Mouse (Mus musculus): ENCODE data around the gene Cldn5. TPM values are rescaled to one million over a fixed set of nuclear protein-coding genes. Genes with fewer than 3 reads are reported as not detected.

Cldn5 gene
- total RNA-seq, 2 experiments from 2014 or later: 3.3 to 9.9 TPM

- no peak for DNase-seq (ENCODE audit: low spot score)
Observed at GRCm38 (mm10) chr16:18785025-18785424, 8.4 kb downstream of the Cldn5 start.

GRCm38 (mm10) chr16:18785485-18785884 is 8.8 kb downstream of the Cldn5 start:
- no peak for DNase-seq (ENCODE audit: low spot score)

GRCm38 (mm10) chr16:18786652-18787051 is 10.0 kb downstream of the Cldn5 start:
- no peak for DNase-seq (ENCODE audit: low spot score)

GRCm38 (mm10) chr16:18788627-18789406 is 12.2 kb downstream of the Cldn5 start:
- no peak for DNase-seq (ENCODE audit: low spot score)

GRCm38 (mm10) chr16:18795223-18795899 is 18.7 kb downstream of the Cldn5 start:
- no peak for DNase-seq (ENCODE audit: low spot score)

- no peak for DNase-seq (ENCODE audit: low spot score)
Observed at GRCm38 (mm10) chr16:18796645-18797044, 20.0 kb downstream of the Cldn5 start.

- no peak for DNase-seq (ENCODE audit: low spot score)
Observed at GRCm38 (mm10) chr16:18798151-18798550, 21.5 kb downstream of the Cldn5 start.

GRCm38 (mm10) chr16:18798841-18799240 is 22.2 kb downstream of the Cldn5 start:
- DNase-seq (ENCODE audit: low spot score): peak; percentile 39

GRCm38 (mm10) chr16:18805746-18806145 is 29.1 kb downstream of the Cldn5 start:
- no peak for DNase-seq (ENCODE audit: low spot score)

GRCm38 (mm10) chr16:18809001-18809400 is 32.4 kb downstream of the Cldn5 start:
- no peak for DNase-seq (ENCODE audit: low spot score)

GRCm38 (mm10) chr16:18811032-18811431 is 34.4 kb downstream of the Cldn5 start:
- DNase-seq (ENCODE audit: low spot score): no peak

GRCm38 (mm10) chr16:18811468-18812384 is 35.1 kb downstream of the Cldn5 start, which contains the start of the genes Ufd1 and Cdc45:
TSS of gene Ufd1 (plus strand) at chr16:18811779.
TSS of gene Cdc45 (minus strand) at chr16:18811987.
- peak; percentile 92 for DNase-seq (ENCODE audit: low spot score)

- no peak for DNase-seq (ENCODE audit: low spot score)
Observed at GRCm38 (mm10) chr16:18812385-18812910, 35.8 kb downstream of the Cldn5 start.

- DNase-seq (ENCODE audit: low spot score): no peak
Observed at GRCm38 (mm10) chr16:18822356-18822755, 45.7 kb downstream of the Cldn5 start.

GRCm38 (mm10) chr16:18822925-18823324 is 46.3 kb downstream of the Cldn5 start:
- DNase-seq (ENCODE audit: low spot score): no peak

Other genes with a start within 250 kb of the Cldn5 start
- gene Tbx1, start 186.2 kb upstream of the Cldn5 start, total RNA-seq (2021): 10 to 100 TPM in 1 of 2 experiments, 1 to 10 TPM in 1; 9.3 to 20.9 TPM
- not detected for gene Gp1bb, start 154.4 kb upstream of the Cldn5 start, total RNA-seq (2021)
- under 1 TPM in 1 of 2 experiments, not detected in 1; 0.47 TPM for gene Gm49601, start 150.4 kb upstream of the Cldn5 start, total RNA-seq (2021)
- gene Sept5, start 146.9 kb upstream of the Cldn5 start, total RNA-seq (2021): 1 to 10 TPM; 2.4 to 4.4 TPM
- gene Ufd1, start 34.9 kb downstream of the Cldn5 start, total RNA-seq (2021): 10 to 100 TPM; 37.7 to 46.0 TPM
- gene Cdc45, start 35.1 kb downstream of the Cldn5 start, total RNA-seq (2021): 1 to 10 TPM; 1.8 to 3.4 TPM
- 10 to 100 TPM; 20.1 to 21.4 TPM for gene 2510002D24Rik, start 59.7 kb downstream of the Cldn5 start, total RNA-seq (2021)
- gene Gm28539, start 59.7 kb downstream of the Cldn5 start, total RNA-seq (2021): 1 to 10 TPM in 1 of 2 experiments, under 1 TPM in 1; 0.38 to 1.7 TPM
- gene Mrpl40, start 100.0 kb downstream of the Cldn5 start, total RNA-seq (2021): 10 to 100 TPM; 42.6 to 46.6 TPM
- gene Hira, start 100.2 kb downstream of the Cldn5 start, total RNA-seq (2021): 10 to 100 TPM; 19.2 to 28.5 TPM

Data from gastrocnemius, adult 18-20 months (tissue).